Mouse (Mus musculus): ENCODE results near the gene Ctdsp1.
A peak's percentile ranks its signal among the peaks of the same experiment; 100 is the strongest.
"Not testable (repeated sequence)": the region's sequence is repeated elsewhere in the genome, so short reads cannot be mapped to it uniquely, and the experiment has no call there.

Gene Ctdsp1

GRCm38 (mm10) chr1:74379058-74379504 lies 12.2 kb upstream of the Ctdsp1 start:
- no peak for DNase-seq

- no peak for DNase-seq
Observed at GRCm38 (mm10) chr1:74380484-74380883, 10.8 kb upstream of the Ctdsp1 start.

- DNase-seq: no peak
Observed at GRCm38 (mm10) chr1:74381588-74382021, 9.7 kb upstream of the Ctdsp1 start.

GRCm38 (mm10) chr1:74383385-74383784 lies 7.9 kb upstream of the Ctdsp1 start:
- DNase-seq: no peak

GRCm38 (mm10) chr1:74384525-74384924 lies 6.8 kb upstream of the Ctdsp1 start:
- no peak for DNase-seq

GRCm38 (mm10) chr1:74385064-74385463 lies 6.2 kb upstream of the Ctdsp1 start:
- no peak for DNase-seq

- DNase-seq: no peak
Observed at GRCm38 (mm10) chr1:74385531-74385930, 5.8 kb upstream of the Ctdsp1 start.

- no peak for DNase-seq
Observed at GRCm38 (mm10) chr1:74386363-74386713, 5.0 kb upstream of the Ctdsp1 start.

- DNase-seq: peak; percentile 81
Observed at GRCm38 (mm10) chr1:74386714-74387385, 4.5 kb upstream of the Ctdsp1 start.

- no peak for DNase-seq
Observed at GRCm38 (mm10) chr1:74387386-74387988, 3.8 kb upstream of the Ctdsp1 start.

- DNase-seq: no peak
Observed at GRCm38 (mm10) chr1:74388398-74388920, 2.9 kb upstream of the Ctdsp1 start.

- no peak for DNase-seq
Observed at GRCm38 (mm10) chr1:74389831-74390286, 1.4 kb upstream of the Ctdsp1 start.

GRCm38 (mm10) chr1:74390287-74390906 lies 912 bp upstream of the Ctdsp1 start:
- peak; percentile 52 for DNase-seq

GRCm38 (mm10) chr1:74391844-74392441 lies 634 bp downstream of the Ctdsp1 start:
- peak; percentile 43 for DNase-seq

GRCm38 (mm10) chr1:74392446-74392994 lies 1.2 kb downstream of the Ctdsp1 start:
- no peak for DNase-seq

- DNase-seq: no peak
Observed at GRCm38 (mm10) chr1:74393010-74393409, 1.7 kb downstream of the Ctdsp1 start.

GRCm38 (mm10) chr1:74393697-74394096 lies 2.4 kb downstream of the Ctdsp1 start:
- no peak for DNase-seq

GRCm38 (mm10) chr1:74394311-74394710 lies 3.0 kb downstream of the Ctdsp1 start:
- no peak for DNase-seq

- no peak for DNase-seq
Observed at GRCm38 (mm10) chr1:74394858-74395257, 3.5 kb downstream of the Ctdsp1 start.

- DNase-seq: no peak
Observed at GRCm38 (mm10) chr1:74395290-74395689, 4.0 kb downstream of the Ctdsp1 start.

GRCm38 (mm10) chr1:74396456-74397222 lies 5.3 kb downstream of the Ctdsp1 start:
- DNase-seq: not testable (repeated sequence)

GRCm38 (mm10) chr1:74397268-74397918 lies 6.1 kb downstream of the Ctdsp1 start:
- peak; percentile 82 for DNase-seq
